Mouse (Mus musculus) WW6 (cell line): ENCODE data around the gene Dtnbp1.
A peak's percentile ranks its signal among the peaks of the same experiment; 100 is the strongest.

Source experiments
- DNase-seq: peaks from one replicate; pipeline ENCODE4 v3.0.0-alpha.2; 2013; ENCODE audit warnings: low read depth, low spot score

Gene Dtnbp1

DNA sequence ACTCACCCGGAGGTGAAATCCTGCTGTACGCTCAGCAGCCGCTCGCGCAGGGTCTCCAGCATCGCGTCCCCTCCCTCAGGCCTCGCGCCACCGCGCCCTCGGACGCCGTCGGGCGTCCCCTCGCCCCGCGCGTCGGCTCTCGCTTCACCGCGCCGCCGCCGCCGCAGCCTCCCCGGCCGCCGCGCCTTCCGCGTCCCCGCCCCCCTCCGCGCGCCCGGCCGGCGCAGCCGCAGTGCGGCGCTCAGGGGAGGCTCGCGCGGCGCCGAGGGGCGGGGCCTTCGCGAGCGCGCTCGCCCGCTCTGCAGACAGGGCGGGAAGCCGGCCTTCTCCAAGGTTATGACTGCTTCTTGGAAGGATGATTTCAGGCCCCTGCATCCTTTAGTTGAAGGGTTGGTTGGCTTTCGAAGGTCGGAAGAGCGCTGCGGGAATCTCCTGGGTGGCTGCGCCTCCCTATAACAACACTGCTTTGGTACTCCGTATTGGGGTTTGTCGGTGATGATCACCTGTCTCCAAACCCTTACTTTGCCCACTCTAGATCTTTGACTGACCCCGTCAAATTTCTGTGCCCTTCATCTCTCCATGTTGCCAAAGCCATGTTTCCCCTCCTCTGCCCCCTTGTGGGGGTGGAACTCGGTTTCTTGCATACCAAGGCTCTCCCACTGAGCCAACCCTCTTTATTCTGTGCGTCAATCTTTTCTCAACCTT lies at the start of gene Dtnbp1:
Gene Dtnbp1, minus strand, starts transcription at position 237 of the 705 bp plus-strand sequence.
- DNase-seq = peak; percentile 38

GRCm38 (mm10) chr13:45049261-45050020 lies 47.5 kb upstream of the Dtnbp1 start:
- no peak for DNase-seq

DNA sequence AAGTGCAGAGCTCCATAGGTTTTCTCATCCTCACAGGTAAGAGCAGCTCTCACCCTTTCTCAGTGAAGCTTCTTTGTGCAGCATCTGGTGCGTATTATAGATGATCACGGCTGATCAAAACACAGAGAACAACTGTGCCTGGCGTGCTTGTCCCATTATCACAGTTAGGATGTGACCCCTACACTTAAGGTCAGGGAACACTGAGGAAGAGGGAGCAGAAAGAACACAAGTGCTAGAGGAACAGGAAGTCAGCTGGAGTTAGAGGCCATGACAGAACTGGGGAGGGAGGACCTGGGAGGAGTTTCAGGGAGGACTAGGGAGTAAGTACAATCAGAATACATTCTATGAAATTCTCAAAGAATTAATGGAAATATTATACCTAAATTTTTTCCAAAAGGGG lies 41.5 kb upstream of the Dtnbp1 start:
- no peak for DNase-seq

GRCm38 (mm10) chr13:45040741-45041140 lies 38.8 kb upstream of the Dtnbp1 start:
- DNase-seq = no peak

DNA sequence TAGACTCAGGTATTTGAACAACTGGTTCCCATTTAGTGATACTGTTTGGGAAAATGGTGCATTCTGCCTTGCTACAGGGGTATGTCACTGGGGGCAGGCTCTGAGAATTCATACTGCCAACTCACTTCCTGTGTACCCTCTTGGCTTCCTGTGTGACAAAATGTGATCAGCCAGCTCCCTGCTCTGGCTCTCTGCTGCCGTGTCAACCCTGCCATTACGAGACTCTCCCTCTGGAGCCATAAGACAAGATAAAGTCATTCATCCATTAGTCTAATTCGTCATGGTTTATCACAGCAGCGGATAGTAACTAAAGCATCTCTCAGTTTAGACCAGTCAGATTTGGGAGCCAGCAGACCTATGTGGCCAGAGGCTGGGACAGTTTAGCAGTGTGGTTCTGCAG lies 38.2 kb upstream of the Dtnbp1 start:
- DNase-seq = no peak

DNA sequence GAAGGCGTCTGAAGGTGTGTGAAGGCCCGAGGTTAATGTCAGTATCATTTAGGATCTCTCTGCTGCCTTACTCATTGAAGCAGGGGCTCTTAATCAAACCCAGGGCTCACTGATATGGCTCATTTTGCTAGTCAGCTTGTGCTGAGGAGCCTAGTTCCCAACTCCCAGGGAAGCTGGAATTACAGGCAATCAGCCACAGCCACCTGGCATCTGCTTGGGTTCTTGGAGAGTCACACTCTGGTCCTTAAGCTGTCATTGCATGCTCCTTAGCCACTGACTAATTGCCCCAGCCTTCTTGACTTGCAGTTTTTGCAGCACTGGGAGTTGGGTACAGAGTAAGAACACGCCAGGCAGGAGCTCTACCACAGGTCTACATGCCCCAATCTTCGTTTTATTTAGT lies 34.5 kb upstream of the Dtnbp1 start:
- no peak for DNase-seq

DNA sequence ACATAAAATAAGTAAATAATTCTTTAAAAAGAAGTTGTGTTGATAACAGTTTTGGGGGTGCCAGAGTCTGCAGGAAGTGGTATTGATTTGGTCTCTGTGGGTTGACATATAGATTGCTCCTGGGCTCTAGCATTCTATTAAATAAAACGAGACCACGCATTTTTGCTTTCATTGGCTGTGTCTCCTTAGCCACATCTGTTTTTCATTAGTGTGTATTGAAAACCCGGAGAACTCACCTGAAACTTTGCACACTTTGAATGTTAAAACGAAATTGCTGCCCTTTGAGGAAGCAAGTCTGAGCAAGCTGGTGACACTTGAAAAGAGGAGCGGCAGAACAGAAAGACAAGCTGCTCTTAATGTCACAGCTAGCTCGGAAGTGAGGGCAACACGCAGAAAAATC lies 32.8 kb upstream of the Dtnbp1 start:
- no peak for DNase-seq

GRCm38 (mm10) chr13:45033360-45033759 lies 31.4 kb upstream of the Dtnbp1 start:
- no peak for DNase-seq

- no peak for DNase-seq
Observed at GRCm38 (mm10) chr13:45032484-45032883, 30.5 kb upstream of the Dtnbp1 start.

DNA sequence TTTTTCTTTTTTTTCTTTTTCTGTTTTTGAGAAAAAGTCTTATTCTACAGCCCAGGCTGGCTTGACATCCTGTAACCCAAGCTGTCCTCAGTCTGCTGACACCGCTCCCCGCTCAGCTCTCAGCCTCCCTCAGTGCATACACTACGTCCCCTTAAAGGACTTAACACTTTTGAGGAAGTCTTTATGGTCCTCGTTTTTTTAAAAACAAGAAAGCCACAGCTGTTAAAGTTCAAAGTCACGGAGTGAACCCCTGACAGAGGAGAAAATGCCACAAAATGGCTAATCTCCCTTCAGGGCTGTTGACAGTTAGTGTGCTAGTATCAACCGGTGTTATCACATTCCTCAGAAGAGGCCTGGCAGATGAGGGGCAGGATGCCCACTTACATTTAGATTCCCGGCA lies 29.8 kb upstream of the Dtnbp1 start:
- no peak for DNase-seq

DNA sequence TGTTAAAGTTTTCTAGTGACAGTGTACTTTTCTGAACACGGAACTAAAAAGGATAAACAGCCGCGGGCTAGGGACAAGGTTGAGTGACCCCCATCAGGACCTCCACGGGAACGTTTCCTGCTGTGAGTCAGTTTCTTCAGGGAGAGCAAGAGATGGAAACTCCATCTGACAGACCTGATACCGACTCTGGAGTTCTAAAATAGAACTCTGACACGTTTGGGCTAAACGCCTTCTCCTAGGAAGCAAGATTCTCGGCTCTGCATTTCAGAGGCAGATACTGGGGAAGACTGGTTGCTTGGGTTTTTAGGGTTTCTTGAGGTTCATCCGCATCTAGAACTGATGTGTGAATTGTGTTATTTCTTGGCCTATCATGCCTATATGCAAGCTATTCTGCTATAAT lies 29.4 kb upstream of the Dtnbp1 start:
- DNase-seq = no peak

DNA sequence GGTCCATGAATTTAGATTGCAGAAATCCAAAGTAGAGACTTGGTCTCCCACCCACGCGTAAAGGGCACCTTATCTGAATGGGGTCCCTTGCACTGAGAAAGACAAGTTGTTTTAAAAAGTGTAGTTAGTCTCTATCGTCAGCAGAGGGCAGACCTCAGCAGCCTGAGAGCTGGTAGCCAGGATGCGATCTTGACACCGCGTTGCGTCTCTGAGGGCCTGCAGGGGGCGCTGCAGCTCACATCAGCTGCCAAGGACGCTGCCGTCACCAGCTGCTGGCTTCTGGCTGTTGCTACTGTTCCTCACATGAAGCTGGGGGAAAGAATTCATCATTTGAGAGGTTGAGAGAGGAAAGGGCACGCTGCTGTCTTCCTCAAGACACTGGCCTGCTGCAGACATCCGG lies 28.9 kb upstream of the Dtnbp1 start:
- DNase-seq = peak; percentile 67

GRCm38 (mm10) chr13:45029791-45030190 lies 27.8 kb upstream of the Dtnbp1 start:
- DNase-seq = no peak

DNA sequence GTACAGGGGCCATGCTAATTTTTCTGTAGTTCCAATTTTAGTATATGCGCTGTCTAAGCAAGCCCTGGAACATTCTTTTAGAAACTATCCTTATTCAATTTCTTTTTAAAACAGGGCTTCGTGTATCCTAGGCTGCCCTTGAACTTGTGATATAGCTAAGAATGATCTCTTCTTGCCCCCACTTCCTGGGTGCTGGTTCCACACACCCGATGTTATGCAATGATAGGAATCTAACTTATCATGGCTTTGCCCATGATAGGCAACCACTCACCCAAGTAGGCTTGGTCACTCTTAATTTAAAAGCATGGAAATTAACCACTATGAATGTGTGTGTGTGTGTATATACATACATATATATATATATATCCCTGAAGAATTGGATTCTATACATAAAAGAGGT lies 24.3 kb upstream of the Dtnbp1 start:
- no peak for DNase-seq

DNA sequence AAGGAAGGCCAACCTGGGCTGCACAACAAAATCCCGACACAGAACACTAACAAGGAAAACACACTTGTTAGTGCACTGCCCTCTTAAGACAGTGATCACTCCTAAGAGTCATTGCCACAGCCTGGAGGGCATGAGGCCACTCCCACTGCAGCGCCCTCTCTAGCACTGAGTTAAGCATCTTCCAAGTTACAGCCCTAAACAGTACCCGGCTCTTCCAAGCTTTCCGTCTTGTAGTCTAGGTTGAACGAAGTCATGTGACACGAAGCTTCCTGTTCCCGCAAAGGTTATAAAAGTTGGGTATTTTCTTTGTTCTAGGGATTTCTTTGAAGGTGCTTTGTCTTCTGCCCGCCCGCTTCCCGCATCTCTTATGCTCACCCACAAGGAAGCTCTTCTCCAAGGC lies 22.9 kb upstream of the Dtnbp1 start:
- no peak for DNase-seq

DNA sequence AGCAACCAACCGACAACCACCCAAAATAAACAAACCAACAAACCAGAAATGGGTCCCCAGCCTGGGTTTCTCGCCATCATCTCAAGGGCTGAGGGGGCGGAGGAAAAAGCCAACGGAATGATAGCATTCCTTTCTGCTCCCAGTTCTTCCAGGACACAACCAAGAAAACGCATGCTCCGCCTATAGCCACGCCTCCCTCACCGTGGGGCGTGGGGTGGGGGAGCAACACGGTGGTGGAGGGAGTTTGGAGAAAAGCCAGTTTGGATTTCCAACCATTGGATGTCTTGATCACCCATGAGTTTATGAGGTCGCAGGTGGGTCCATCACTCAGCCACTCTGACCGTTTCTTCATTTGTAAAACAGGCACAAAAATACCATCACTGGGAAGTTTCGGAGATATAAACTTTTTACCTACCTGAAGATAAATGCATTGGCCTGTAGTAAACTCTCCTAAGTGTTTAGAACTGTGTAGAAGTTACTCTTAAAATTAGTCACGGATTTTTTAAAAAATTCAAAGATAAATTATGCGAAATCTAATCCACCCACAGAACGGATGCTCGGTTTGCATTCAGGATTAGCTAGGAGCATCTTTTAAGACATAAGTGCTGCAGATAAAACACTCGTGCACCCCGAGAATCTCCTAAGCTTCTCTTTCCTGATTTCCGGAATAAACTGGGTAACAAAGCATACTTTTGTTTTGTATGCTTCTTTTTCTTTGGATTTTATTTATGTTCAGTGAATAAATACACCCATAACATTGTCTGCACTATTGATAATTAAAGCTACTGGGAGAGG lies 21.6 kb upstream of the Dtnbp1 start:
- no peak for DNase-seq

DNA sequence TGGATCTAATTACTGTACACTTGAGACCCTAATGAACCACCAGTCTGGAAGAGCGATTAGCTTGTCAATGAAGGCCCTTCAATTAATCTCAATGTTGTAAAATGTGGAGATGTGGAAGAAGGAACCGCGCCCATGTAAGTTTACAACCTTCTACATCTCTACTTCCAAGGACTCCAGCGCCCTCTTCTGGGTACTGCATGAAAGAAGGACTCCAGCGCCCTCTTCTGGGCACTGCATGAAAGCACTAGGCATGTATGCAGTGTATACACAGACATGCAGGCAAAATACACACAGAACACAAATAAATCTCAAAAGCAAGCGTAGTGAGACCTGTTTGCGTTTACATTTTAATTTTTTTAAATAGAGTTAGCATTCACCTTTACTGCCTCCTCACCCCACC lies 6.2 kb upstream of the Dtnbp1 start:
- DNase-seq = no peak

- DNase-seq = no peak
Observed at GRCm38 (mm10) chr13:45007726-45008125, 5.8 kb upstream of the Dtnbp1 start.

DNA sequence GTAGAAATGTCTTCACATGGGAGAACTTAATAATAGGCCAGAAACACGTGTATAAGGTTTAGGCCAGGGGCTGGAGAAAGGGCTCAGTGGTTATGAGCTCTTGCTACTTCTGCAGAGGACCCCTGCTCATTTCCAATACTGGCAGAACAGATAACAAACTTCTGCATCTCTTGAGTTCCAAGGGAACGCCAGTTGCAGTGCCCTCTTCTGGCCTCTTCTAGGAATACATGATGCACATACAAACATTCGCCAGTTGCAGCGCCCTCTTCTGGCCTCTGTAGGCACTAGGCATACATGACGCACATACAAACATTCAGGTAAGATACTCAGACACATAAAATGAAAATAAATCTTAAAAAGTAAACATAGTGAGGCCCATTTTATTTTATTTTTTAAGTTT lies 4.5 kb upstream of the Dtnbp1 start:
- DNase-seq = no peak

- DNase-seq = no peak
Observed at GRCm38 (mm10) chr13:45005861-45006260, 3.9 kb upstream of the Dtnbp1 start.

GRCm38 (mm10) chr13:45004987-45005592 lies 3.1 kb upstream of the Dtnbp1 start:
- no peak for DNase-seq

DNA sequence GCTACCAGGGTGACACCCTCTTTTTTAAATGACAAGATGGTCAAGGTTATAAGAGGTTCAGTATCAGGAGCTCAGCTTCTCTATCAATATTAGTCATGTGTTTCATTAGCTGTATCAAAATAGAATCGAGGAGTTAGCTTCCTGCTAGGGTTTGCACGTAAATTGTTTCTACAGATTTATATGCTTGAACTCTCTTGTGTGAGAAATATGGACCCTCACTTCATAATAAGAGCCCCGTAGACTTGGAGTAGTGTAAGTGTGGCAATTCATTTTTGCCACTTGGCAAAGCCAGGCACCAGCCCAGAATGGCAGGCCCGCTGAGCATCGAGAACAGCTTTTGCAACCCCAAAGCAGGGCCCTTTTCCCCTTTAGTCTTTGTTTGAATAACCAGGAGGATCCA lies 1.1 kb upstream of the Dtnbp1 start:
- no peak for DNase-seq
